Mouse (Mus musculus) spleen, adult 2 months (tissue): ENCODE measurements around the gene Ap1b1. TPM values are rescaled to one million over a fixed set of nuclear protein-coding genes. Genes with fewer than 3 reads are reported as not detected.

Source experiments
- DNase-seq, 2 experiments: peaks; one replicate each; pipeline versions ENCODE4 v3.0.0 to v3.0.0-alpha.2; 2012 to 2021; ENCODE audit warnings: low spot score in 2 of 2, low read depth in 1 of 2
- H3K27ac ChIP-seq: fragments of 200-500 bp; 2 replicates; pipeline ENCODE4 v1.5.1; 2012; ENCODE audit warnings: low read length, inconsistent platforms; ENCODE audit not compliant: insufficient read depth
- H3K27me3 ChIP-seq: fragments of 200-500 bp; 2 replicates; pipeline ENCODE4 v1.6.1; 2012; ENCODE audit warnings: mild to moderate bottlenecking, moderate library complexity, low read length, inconsistent platforms; ENCODE audit not compliant: control insufficient read depth, insufficient read depth
- H3K36me3 ChIP-seq: fragments of 200-500 bp; 2 replicates; pipeline ENCODE4 v1.6.1; 2012; ENCODE audit warnings: mild to moderate bottlenecking, low read length, inconsistent platforms; ENCODE audit not compliant: control insufficient read depth, insufficient read depth
- H3K4me1 ChIP-seq: fragments of 200-500 bp; 2 replicates; pipeline ENCODE4 v1.6.1; 2011; ENCODE audit warnings: inconsistent platforms; ENCODE audit not compliant: control insufficient read depth, insufficient read depth, insufficient read length
- H3K4me3 ChIP-seq: fragments of 200-500 bp; 2 replicates; pipeline ENCODE4 v1.5.1; 2011; ENCODE audit warnings: mild to moderate bottlenecking, inconsistent platforms; ENCODE audit not compliant: insufficient read depth, insufficient read length; ENCODE audit errors: extremely low read depth
- CTCF ChIP-seq: fragments of 200-500 bp; IDR thresholded peaks from 2 replicates; pipeline ENCODE4 v1.5.1; 2011; ENCODE audit warnings: mild to moderate bottlenecking, inconsistent platforms; ENCODE audit not compliant: insufficient read depth, insufficient read length, insufficient replicate concordance; ENCODE audit errors: extremely low read depth
- POLR2A ChIP-seq: fragments of 200-500 bp; IDR thresholded peaks from 2 replicates; pipeline ENCODE4 v1.6.1; 2011; ENCODE audit warnings: low read depth, low read length, inconsistent platforms
- WGBS: fragments of 180-500 bp; shearing (Covaris S2); methylation state at CpG from one replicate; pipeline ENCODE4 v1.1.7; 2018; 5-methylcytosine and 5-hydroxymethylcytosine counted together
- polyA plus RNA-seq: library from polyadenylated mRNA; depleted of rRNA; stranded (reverse); fragments of >200 nt; gene quantifications from 2 replicates; pipeline ENCODE4 v1.2.3, GENCODE M21; 2012

Ap1b1 gene
- polyA plus RNA-seq, 1 experiment = 79.7 TPM

- whole genome bisulfite sequencing = 39% methylated on average over 6 of the region's 6 CpGs
- Histone ChIP-seq H3K27ac (no peak overlapping the region), H3K27me3 (peaks cover 4% of the 10 kb centered on the region), H3K36me3 (no peaks in the 10 kb centered on the region), H3K4me1 (no peaks in the 10 kb centered on the region; the same call in 1 of the 2 replicates), H3K4me3 (no peak overlapping the region)
- DNase-seq = no peak
- TF ChIP-seq CTCF (no peak), POLR2A (no peak)
Observed at GRCm38 (mm10) chr11:4953401-4953800, 33.2 kb upstream of the Ap1b1 start.

GRCm38 (mm10) chr11:4953918-4954317 is 32.7 kb upstream of the Ap1b1 start:
- Histone ChIP-seq H3K36me3 (no peaks in the 10 kb centered on the region), H3K27me3 (no peaks in the 10 kb centered on the region; the same call in 1 of the 2 replicates), H3K27ac (no peak overlapping the region), H3K4me3 (no peak overlapping the region), H3K4me1 (no peaks in the 10 kb centered on the region)
- 22% methylated on average over 8 of the region's 8 CpGs for WGBS
- TF ChIP-seq CTCF = no peak
- no peak for DNase-seq

GRCm38 (mm10) chr11:4963099-4963808 is 23.4 kb upstream of the Ap1b1 start:
- Histone ChIP-seq H3K27ac (no peak overlapping the region), H3K36me3 (no peaks in the 10 kb centered on the region), H3K4me3 (no peak overlapping the region), H3K27me3 (no peaks in the 10 kb centered on the region), H3K4me1 (no peaks in the 10 kb centered on the region)
- no peak for TF ChIP-seq POLR2A
- TF ChIP-seq CTCF = no peak
- 61% methylated on average over 6 of the region's 6 CpGs for WGBS
- DNase-seq = no peak

- Histone ChIP-seq H3K4me3 (no peak overlapping the region), H3K27me3 (no peaks in the 10 kb centered on the region), H3K36me3 (no peaks in the 10 kb centered on the region), H3K27ac (no peak overlapping the region), H3K4me1 (no peaks in the 10 kb centered on the region)
- TF ChIP-seq CTCF (no peak), POLR2A (no peak)
- WGBS = 75% methylated on average over 2 of the region's 2 CpGs
- no peak for DNase-seq
Observed at GRCm38 (mm10) chr11:4966325-4966724, 20.3 kb upstream of the Ap1b1 start.

- no peak overlapping the region for H3K27ac ChIP-seq
- no peak for DNase-seq
Observed at GRCm38 (mm10) chr11:4966888-4967287, 19.7 kb upstream of the Ap1b1 start.

GRCm38 (mm10) chr11:4967549-4967948 is 19.1 kb upstream of the Ap1b1 start:
- Histone ChIP-seq H3K4me3 (no peak overlapping the region), H3K36me3 (no peaks in the 10 kb centered on the region), H3K4me1 (no peaks in the 10 kb centered on the region), H3K27me3 (no peaks in the 10 kb centered on the region), H3K27ac (no peak overlapping the region)
- WGBS = 60% methylated on average over 2 of the region's 2 CpGs
- DNase-seq = no peak
- TF ChIP-seq POLR2A = no peak

More at GRCm38 (mm10) chr11:4966888-4967287, 19.7 kb upstream of the Ap1b1 start:
- Histone ChIP-seq H3K36me3 (no peaks in the 10 kb centered on the region), H3K4me3 (no peak overlapping the region), H3K4me1 (no peaks in the 10 kb centered on the region), H3K27me3 (no peaks in the 10 kb centered on the region)
- TF ChIP-seq CTCF (no peak), POLR2A (no peak)
- 55% methylated on average over 5 of the region's 5 CpGs for WGBS

- 32% methylated on average over 10 of the region's 10 CpGs for WGBS
- Histone ChIP-seq H3K27me3 (no peaks in the 10 kb centered on the region), H3K4me1 (no peaks in the 10 kb centered on the region), H3K4me3 (no peak overlapping the region), H3K27ac (no peak overlapping the region), H3K36me3 (no peaks in the 10 kb centered on the region)
- no peak for DNase-seq
- TF ChIP-seq POLR2A = no peak
- no peak for TF ChIP-seq CTCF
Observed at GRCm38 (mm10) chr11:4968376-4968775, 18.2 kb upstream of the Ap1b1 start.
